Mouse (Mus musculus) neural tube, embryonic 11.5 days (tissue): Measurements from ENCODE around the gene B3gnt8. TPM values are rescaled to one million over a fixed set of nuclear protein-coding genes. Genes with fewer than 3 reads are reported as not detected.

ENCODE experiments used
- ATAC-seq: fragments of 200-750 bp; cut with Nextera tagmentation; 2 replicates; pipeline ENCODE4 v1.8.0; 2017; ENCODE audit warnings: moderate number of reproducible peaks, mild to moderate bottlenecking, moderate TSS enrichment, moderate library complexity; ENCODE audit not compliant: insufficient read depth, low FRiP score, low TSS enrichment
- DNase-seq: peaks from one replicate; pipeline ENCODE4 v3.0.0-alpha.2; 2015; ENCODE audit warnings: low spot score
- H3K27ac ChIP-seq: fragments of 300-500 bp; sonication (generic); 2 replicates; pipeline ENCODE4 v1.5.1; 2014; ENCODE audit warnings: low read depth, mild to moderate bottlenecking, low read length
- H3K27me3 ChIP-seq: fragments of 300-500 bp; sonication (generic); 2 replicates; pipeline ENCODE4 v1.6.1; 2014; ENCODE audit warnings: mild to moderate bottlenecking, low read length, mixed read lengths; ENCODE audit not compliant: control insufficient read depth, insufficient read depth
- H3K36me3 ChIP-seq: fragments of 300-500 bp; sonication (generic); 2 replicates; pipeline ENCODE4 v1.6.1; 2014; ENCODE audit warnings: mild to moderate bottlenecking, low read length, moderate library complexity, mixed read lengths; ENCODE audit not compliant: control insufficient read depth, insufficient read depth
- H3K4me1 ChIP-seq: fragments of 300-500 bp; sonication (generic); 2 replicates; pipeline ENCODE4 v1.6.1; 2014; ENCODE audit warnings: low read length, mixed read lengths; ENCODE audit not compliant: control insufficient read depth, insufficient read depth
- H3K4me2 ChIP-seq: fragments of 300-500 bp; sonication (generic); 2 replicates; pipeline ENCODE4 v1.6.1; 2014; ENCODE audit warnings: low read depth, mild to moderate bottlenecking, moderate library complexity
- H3K4me3 ChIP-seq: fragments of 300-500 bp; sonication (generic); 2 replicates; pipeline ENCODE4 v1.5.1; 2014; ENCODE audit warnings: low read depth, low read length
- H3K9ac ChIP-seq: fragments of 300-500 bp; sonication (generic); 2 replicates; pipeline ENCODE4 v1.6.1; 2014; ENCODE audit warnings: mild to moderate bottlenecking, low read length
- H3K9me3 ChIP-seq: fragments of 300-500 bp; sonication (generic); 2 replicates; pipeline ENCODE4 v1.6.1; 2016; ENCODE audit warnings: low read length; ENCODE audit not compliant: control insufficient read depth
- WGBS: fragments of 180-500 bp; shearing (Covaris S2); extraction: QIAGEN DNeasy Blood & Tissue Kit; methylation state at CpG from one replicate; pipeline ENCODE4 v1.1.7; 2014; 5-methylcytosine and 5-hydroxymethylcytosine counted together
- polyA plus RNA-seq: library from polyadenylated mRNA; unstranded; fragments of >200 nt; fragmentation: Nextera tagmentation; extraction: Ambion mirVana; gene quantifications from 2 replicates; pipeline ENCODE4 v1.2.1, GENCODE M21; 2014

B3gnt8 gene
- polyA plus RNA-seq, 1 experiment from 2014 or later = 0.88 TPM

- Histone ChIP-seq H3K4me1 (peaks cover under 1% of the 10 kb centered on the region; the same call in 1 of the 2 replicates), H3K4me3 (no peak overlapping the region), H3K27me3 (peaks cover 28% of the 10 kb centered on the region), H3K36me3 (no peaks in the 10 kb centered on the region), H3K9ac (no peak overlapping the region), H3K9me3 (no peaks in the 10 kb centered on the region), H3K4me2 (no peak overlapping the region), H3K27ac (no peak overlapping the region)
- ATAC-seq (no peak), DNase-seq (no peak)
- 77% methylated on average over 15 of the region's 15 CpGs for WGBS
Observed at GRCm38 (mm10) chr7:25676085-25676781, 49.8 kb downstream of the B3gnt8 start.

- WGBS = 91% methylated on average over 7 of the region's 7 CpGs
- H3K4me1 ChIP-seq = peaks cover 3% of the 10 kb centered on the region
- H3K27me3 ChIP-seq = peaks cover 28% of the 10 kb centered on the region
- no peak for DNase-seq
- no peak overlapping the region for H3K4me2 ChIP-seq
- H3K27ac ChIP-seq = no peak overlapping the region
- no peaks in the 10 kb centered on the region for H3K36me3 ChIP-seq
- no peak overlapping the region for H3K4me3 ChIP-seq
- ATAC-seq = no peak
- H3K9me3 ChIP-seq = no peaks in the 10 kb centered on the region
- no peak overlapping the region for H3K9ac ChIP-seq
Observed at GRCm38 (mm10) chr7:25677013-25677412, 50.6 kb downstream of the B3gnt8 start.

GRCm38 (mm10) chr7:25679971-25680370, 53.5 kb downstream of the B3gnt8 start:
- DNase-seq = no peak
- no peak overlapping the region for H3K9ac ChIP-seq

GRCm38 (mm10) chr7:25680514-25681258, 54.2 kb downstream of the B3gnt8 start, which contains the start of gene B9d2:
B9d2 (plus strand) TSS chr7:25680780.
- peaks cover 9% of the 10 kb centered on the region for H3K27me3 ChIP-seq
- WGBS = under 1% methylated on average over 45 of the region's 46 CpGs

More at GRCm38 (mm10) chr7:25679971-25680370, 53.5 kb downstream of the B3gnt8 start:
- Histone ChIP-seq H3K4me1 (peaks cover 3% of the 10 kb centered on the region), H3K27ac (no peak overlapping the region), H3K9me3 (no peaks in the 10 kb centered on the region), H3K27me3 (peaks cover 12% of the 10 kb centered on the region), H3K4me3 (peak overlapping the region; percentile 51; the same call in 1 of the 2 replicates), H3K4me2 (peak overlapping the region; percentile 26), H3K36me3 (no peaks in the 10 kb centered on the region)
- no peak for ATAC-seq
- 12% methylated on average over 6 of the region's 6 CpGs for WGBS

GRCm38 (mm10) chr7:25681341-25682231, 55.1 kb downstream of the B3gnt8 start:
- ATAC-seq (no peak), DNase-seq (no peak)
- no peak overlapping the region for H3K9ac ChIP-seq
- H3K27me3 ChIP-seq = peaks cover 12% of the 10 kb centered on the region
- H3K27ac ChIP-seq = no peak overlapping the region
- H3K9me3 ChIP-seq = no peaks in the 10 kb centered on the region
- peak overlapping the region; percentile 51; the same call in 1 of the 2 replicates for H3K4me3 ChIP-seq
- 67% methylated on average over 15 of the region's 15 CpGs for WGBS
- H3K36me3 ChIP-seq = no peaks in the 10 kb centered on the region
- H3K4me2 ChIP-seq = no peak overlapping the region
- H3K4me1 ChIP-seq = peaks cover 3% of the 10 kb centered on the region

More at GRCm38 (mm10) chr7:25680514-25681258, 54.2 kb downstream of the B3gnt8 start, which contains the start of gene B9d2:
- peak; percentile 95 for DNase-seq
- H3K4me1 ChIP-seq = peaks cover 3% of the 10 kb centered on the region
- peak within 1 kb of the TSS; percentile 26 for H3K4me2 ChIP-seq
- peak within 1 kb of the TSS; percentile 71 for H3K27ac ChIP-seq
- H3K4me3 ChIP-seq = peak within 1 kb of the TSS; percentile 51
- ATAC-seq = peak; percentile 96
- no peaks in the 10 kb centered on the region for H3K36me3 ChIP-seq
- H3K9ac ChIP-seq = peak within 1 kb of the TSS; percentile 58
- H3K9me3 ChIP-seq = no peaks in the 10 kb centered on the region

GRCm38 (mm10) chr7:25683474-25684180, 57.2 kb downstream of the B3gnt8 start:
- Histone ChIP-seq H3K27ac (no peak overlapping the region), H3K9me3 (no peaks in the 10 kb centered on the region), H3K9ac (no peak overlapping the region), H3K27me3 (peaks cover 32% of the 10 kb centered on the region), H3K4me1 (peaks cover 5% of the 10 kb centered on the region), H3K4me3 (no peak overlapping the region), H3K4me2 (no peak overlapping the region), H3K36me3 (no peaks in the 10 kb centered on the region)
- ATAC-seq (no peak), DNase-seq (no peak)
- WGBS = 70% methylated on average over 7 of the region's 7 CpGs

- Histone ChIP-seq H3K27me3 (peaks cover 42% of the 10 kb centered on the region), H3K4me2 (no peak overlapping the region), H3K9ac (no peak overlapping the region), H3K9me3 (no peaks in the 10 kb centered on the region), H3K4me1 (peaks cover 12% of the 10 kb centered on the region), H3K27ac (no peak overlapping the region), H3K4me3 (no peak overlapping the region), H3K36me3 (no peaks in the 10 kb centered on the region)
- WGBS = 89% methylated on average over 6 of the region's 6 CpGs
- DNase-seq = no peak
- no peak for ATAC-seq
Observed at GRCm38 (mm10) chr7:25684659-25685058, 58.2 kb downstream of the B3gnt8 start.
